Mouse (Mus musculus): ENCODE results near the gene 3110009E18Rik. TPM values are rescaled to one million over a fixed set of nuclear protein-coding genes. Genes with fewer than 3 reads are reported as not detected.

Gene 3110009E18Rik
- polyA plus RNA-seq, 1 experiment from 2014 or later = 21.6 TPM

DNA sequence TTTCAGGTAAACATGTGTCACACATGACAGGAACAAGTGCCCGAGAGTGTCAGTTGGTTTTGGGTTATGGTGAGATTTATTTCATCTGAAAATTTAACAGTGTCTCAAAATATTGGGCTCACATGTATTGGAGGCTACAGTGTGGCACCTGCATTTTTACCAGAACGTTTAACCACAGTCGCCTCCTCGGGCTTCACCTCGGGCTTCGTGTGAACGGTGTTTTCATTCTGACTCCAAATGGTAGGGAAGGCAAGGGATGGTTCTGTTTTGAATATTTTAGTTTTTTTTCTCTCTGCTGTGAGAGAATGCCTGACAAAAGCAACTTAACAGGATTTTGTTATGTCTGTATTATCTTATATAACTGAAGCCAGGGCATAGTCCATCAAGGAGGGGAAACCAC lies 47.7 kb downstream of the 3110009E18Rik start:
- Histone ChIP-seq H3K9me3 (no peaks in the 10 kb centered on the region), H3K4me3 (no peak overlapping the region), H3K36me3 (replicated peaks) (no peaks in the 10 kb centered on the region), H3K4me1 (no peaks in the 10 kb centered on the region), H3K27ac (no peak overlapping the region), H3K27me3 (ENCODE audit: poor library complexity, severe bottlenecking) (no peaks in the 10 kb centered on the region)
- no peak for DNase-seq (ENCODE audit: extremely low spot score, low spot score)
- WGBS = 91% methylated on average over 7 of the region's 7 CpGs

DNA sequence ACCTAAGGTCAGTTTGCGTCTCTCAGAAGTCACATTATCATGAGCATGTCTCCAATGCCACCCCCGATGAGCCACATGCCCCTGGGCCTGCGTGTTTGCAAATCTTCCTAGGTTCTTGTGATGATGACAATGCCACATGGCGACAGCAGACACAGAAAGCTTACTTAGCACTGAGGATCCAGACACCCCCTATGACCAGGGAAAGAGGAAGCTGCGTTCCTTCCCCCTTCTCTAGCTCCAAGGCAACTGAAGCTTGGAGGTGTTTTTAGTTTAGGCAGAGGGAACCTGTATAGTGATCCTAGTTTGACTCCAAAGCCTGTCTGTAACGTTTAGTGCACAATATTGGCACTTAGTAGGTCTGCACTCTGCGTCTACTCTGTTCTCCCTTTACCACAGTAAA lies 49.3 kb downstream of the 3110009E18Rik start:
- DNase-seq (ENCODE audit: extremely low spot score, low spot score) = no peak
- no peaks in the 10 kb centered on the region for H3K36me3 ChIP-seq (replicated peaks)
- no peaks in the 10 kb centered on the region for H3K27me3 ChIP-seq (ENCODE audit: poor library complexity, severe bottlenecking)
- H3K4me3 ChIP-seq = no peak overlapping the region
- no peak overlapping the region for H3K27ac ChIP-seq
- no peaks in the 10 kb centered on the region for H3K9me3 ChIP-seq
- 87% methylated on average over 7 of the region's 7 CpGs for WGBS
- H3K4me1 ChIP-seq = no peaks in the 10 kb centered on the region

DNA sequence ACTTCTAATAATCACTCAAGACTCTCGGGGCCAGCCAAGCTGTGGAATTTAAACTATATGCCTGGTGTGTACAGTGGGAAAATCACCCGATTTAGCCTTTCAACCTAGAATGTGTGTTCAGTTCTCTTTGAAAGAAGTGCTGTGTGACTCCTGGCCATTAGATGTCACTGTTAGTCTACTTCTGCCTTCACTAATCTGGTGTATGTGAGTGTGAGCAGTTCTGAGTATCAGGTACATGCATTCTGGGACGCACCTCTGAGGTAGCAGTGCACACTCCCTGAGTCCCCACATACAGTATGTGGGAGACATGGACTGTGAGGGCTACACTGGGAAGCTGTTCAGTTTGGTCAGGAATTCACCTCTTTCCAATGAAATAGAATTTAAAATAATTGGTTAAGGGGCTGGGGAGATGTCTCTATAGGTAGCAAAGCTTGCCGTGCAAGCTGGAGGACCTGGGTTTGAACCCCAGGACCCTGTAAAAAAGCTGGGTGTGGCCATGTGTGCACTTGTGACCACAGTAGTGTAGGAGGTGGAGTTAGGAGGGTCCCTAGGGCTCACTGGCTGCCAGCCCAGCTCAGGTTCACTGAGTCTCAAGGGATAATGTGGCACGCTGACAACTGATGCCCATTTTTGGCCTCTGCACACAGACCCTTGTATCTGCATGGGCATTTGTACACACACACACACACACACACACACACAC lies 51.0 kb downstream of the 3110009E18Rik start:
- Histone ChIP-seq H3K4me1 (0 out of 2 replicates have a peak, but pooled peaks cover 6% of the 10 kb centered on the region), H3K9me3 (no peaks in the 10 kb centered on the region), H3K27me3 (ENCODE audit: poor library complexity, severe bottlenecking) (no peaks in the 10 kb centered on the region), H3K4me3 (no peak overlapping the region), H3K27ac (no peak overlapping the region), H3K36me3 (replicated peaks) (no peaks in the 10 kb centered on the region)
- 75% methylated on average over 5 of the region's 5 CpGs for WGBS
- DNase-seq (ENCODE audit: extremely low spot score, low spot score) = no peak

DNA sequence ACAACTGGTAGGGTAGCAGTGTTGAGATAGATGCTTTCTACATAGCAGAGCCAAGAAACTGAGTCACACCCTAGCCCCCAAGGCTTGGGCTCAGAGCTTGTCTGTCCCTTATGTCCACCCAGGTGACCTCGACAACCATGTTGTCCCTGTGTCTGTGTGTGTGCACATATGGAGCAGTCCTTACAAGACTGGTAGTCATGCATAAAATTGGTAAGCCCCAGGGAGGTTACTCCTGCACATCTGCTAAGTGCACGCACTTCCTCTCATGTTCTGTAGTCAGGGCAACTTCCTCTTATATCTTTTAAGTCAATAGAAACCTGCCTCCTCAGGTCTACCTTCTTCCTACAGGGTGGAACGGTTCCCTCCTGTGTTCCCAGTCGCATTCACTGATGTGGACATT lies 54.0 kb downstream of the 3110009E18Rik start:
- Histone ChIP-seq H3K9me3 (no peaks in the 10 kb centered on the region), H3K27me3 (ENCODE audit: poor library complexity, severe bottlenecking) (no peaks in the 10 kb centered on the region), H3K4me1 (0 out of 2 replicates have a peak, but pooled peaks cover 6% of the 10 kb centered on the region), H3K36me3 (replicated peaks) (no peaks in the 10 kb centered on the region), H3K4me3 (no peak overlapping the region), H3K27ac (no peak overlapping the region)
- no peak for DNase-seq (ENCODE audit: extremely low spot score, low spot score)
- WGBS = 87% methylated on average over 4 of the region's 4 CpGs

DNA sequence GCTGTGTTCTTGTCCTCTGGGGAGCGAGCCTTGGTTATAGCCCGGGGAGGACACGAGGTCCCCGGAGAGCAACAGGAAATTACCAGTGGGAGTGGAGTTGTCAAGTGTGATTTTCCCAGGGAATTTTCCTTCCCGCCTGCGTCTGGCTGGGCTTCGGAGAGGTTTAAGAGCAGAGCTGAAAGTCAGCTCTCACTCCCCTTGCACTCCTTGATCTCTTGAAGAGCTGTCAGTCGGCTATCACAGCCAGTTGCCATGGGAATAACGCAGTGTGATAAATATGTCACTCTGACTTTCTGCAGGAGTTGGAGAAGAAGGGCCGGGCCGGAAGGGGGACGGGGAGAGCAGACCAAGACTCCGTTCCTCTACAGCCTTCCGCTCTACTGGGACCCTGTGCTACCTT lies 55.3 kb downstream of the 3110009E18Rik start:
- Histone ChIP-seq H3K27me3 (ENCODE audit: poor library complexity, severe bottlenecking) (no peaks in the 10 kb centered on the region), H3K27ac (no peak overlapping the region), H3K4me1 (0 out of 2 replicates have a peak, but pooled peaks cover 6% of the 10 kb centered on the region), H3K9me3 (no peaks in the 10 kb centered on the region), H3K36me3 (replicated peaks) (no peaks in the 10 kb centered on the region), H3K4me3 (no peak overlapping the region)
- no peak for DNase-seq (ENCODE audit: extremely low spot score, low spot score)
- WGBS = 76% methylated on average over 14 of the region's 14 CpGs

DNA sequence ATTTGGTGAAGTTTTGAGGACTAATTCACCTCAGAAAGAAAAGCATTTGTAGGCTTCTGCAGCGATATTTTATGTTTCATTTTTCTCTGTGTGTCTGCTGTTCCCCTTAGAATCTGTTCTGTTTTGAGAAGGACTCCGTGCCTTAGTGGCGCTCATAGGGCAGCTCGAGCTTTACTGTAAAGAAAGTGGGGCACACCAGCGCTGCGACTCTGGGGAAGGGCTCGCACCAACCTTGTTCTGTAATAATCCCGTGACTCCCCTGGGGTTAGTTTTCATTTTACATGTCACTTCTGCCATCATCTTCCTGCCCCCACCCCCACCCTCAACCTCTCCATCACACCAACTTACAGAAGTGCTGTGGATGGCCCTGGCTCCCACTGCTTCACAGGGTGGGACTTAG lies 56.2 kb downstream of the 3110009E18Rik start:
- DNase-seq (ENCODE audit: extremely low spot score, low spot score) = no peak
- no peaks in the 10 kb centered on the region for H3K27me3 ChIP-seq (ENCODE audit: poor library complexity, severe bottlenecking)
- no peaks in the 10 kb centered on the region for H3K9me3 ChIP-seq
- no peak overlapping the region for H3K27ac ChIP-seq
- H3K4me1 ChIP-seq = 0 out of 2 replicates have a peak, but pooled peaks cover 6% of the 10 kb centered on the region
- no peak overlapping the region for H3K4me3 ChIP-seq
- WGBS = 93% methylated on average over 8 of the region's 8 CpGs
- H3K36me3 ChIP-seq (replicated peaks) = no peaks in the 10 kb centered on the region

DNA sequence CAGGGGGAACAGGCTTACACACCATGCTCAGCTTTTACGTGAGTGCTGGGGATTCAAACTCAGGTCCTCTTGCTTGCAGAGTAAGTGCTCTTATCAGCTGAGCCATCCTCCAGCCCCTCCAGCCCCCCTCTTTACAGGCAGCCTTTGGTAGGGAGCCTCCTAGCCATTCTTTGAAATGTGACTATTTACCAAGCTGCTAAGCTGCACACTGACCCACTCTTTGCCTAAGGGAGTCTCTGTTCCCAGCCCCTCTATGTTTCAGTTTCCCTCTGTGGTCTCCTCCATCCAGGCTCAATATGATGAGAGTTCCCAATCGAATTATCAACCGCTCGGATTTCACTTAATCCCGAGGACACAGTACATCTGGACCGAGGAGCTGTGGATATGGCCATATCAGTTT lies 65.2 kb downstream of the 3110009E18Rik start:
- 36% methylated on average over 6 of the region's 6 CpGs for WGBS
- no peak for DNase-seq (ENCODE audit: extremely low spot score, low spot score)
- H3K27me3 ChIP-seq (ENCODE audit: poor library complexity, severe bottlenecking) = no peaks in the 10 kb centered on the region
- H3K36me3 ChIP-seq (replicated peaks) = no peaks in the 10 kb centered on the region
- H3K27ac ChIP-seq = no peak overlapping the region
- no peaks in the 10 kb centered on the region for H3K9me3 ChIP-seq
- H3K4me1 ChIP-seq = peaks cover 19% of the 10 kb centered on the region
- H3K4me3 ChIP-seq = no peak overlapping the region

DNA sequence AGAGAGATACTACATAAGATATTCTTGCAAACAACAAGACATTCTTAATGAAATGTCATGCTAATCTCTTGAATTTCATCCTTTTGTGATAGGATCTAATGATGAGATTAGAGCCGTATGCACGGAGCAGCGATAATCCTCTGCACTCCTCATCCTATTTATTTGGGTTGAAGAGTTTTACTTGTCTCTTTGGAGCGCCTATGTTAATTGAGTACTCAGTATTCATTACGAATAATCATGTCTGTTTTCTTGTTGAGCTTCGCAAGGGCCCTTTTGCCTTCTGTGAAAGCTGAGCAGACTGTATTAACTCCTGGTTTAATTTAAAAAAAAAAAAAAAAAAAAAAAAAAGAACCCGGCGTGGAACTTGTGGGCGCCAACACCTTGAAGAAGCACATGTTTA lies 65.7 kb downstream of the 3110009E18Rik start:
- Histone ChIP-seq H3K27ac (no peak overlapping the region), H3K4me1 (peaks cover 19% of the 10 kb centered on the region), H3K4me3 (no peak overlapping the region), H3K9me3 (no peaks in the 10 kb centered on the region), H3K27me3 (ENCODE audit: poor library complexity, severe bottlenecking) (no peaks in the 10 kb centered on the region), H3K36me3 (replicated peaks) (no peaks in the 10 kb centered on the region)
- DNase-seq (ENCODE audit: extremely low spot score, low spot score) = no peak
- WGBS = 30% methylated on average over 9 of the region's 9 CpGs

DNA sequence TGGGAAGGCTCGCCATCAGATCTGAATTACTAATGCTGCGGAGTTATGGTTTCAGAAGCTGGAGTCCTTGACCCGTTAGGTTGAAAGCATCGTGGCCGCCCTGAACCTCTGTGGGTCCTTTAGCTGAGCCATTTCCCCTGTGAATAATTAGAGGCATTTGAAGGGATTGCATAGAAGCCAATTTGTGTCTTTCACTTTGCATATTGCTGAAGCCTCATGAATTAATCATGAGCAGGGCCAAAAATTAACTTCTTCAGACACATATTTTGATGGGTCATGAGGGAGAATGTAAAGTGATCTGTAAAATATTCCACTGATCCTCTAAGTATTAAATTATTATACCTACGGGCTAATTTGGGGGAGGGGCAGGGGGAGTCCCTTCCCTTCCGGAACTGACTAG lies 66.1 kb downstream of the 3110009E18Rik start:
- Histone ChIP-seq H3K36me3 (replicated peaks) (no peaks in the 10 kb centered on the region), H3K27ac (no peak overlapping the region), H3K9me3 (no peaks in the 10 kb centered on the region), H3K4me3 (no peak overlapping the region), H3K27me3 (ENCODE audit: poor library complexity, severe bottlenecking) (no peaks in the 10 kb centered on the region), H3K4me1 (peaks cover 19% of the 10 kb centered on the region)
- 52% methylated on average over 7 of the region's 7 CpGs for WGBS
- DNase-seq (ENCODE audit: extremely low spot score, low spot score) = no peak

DNA sequence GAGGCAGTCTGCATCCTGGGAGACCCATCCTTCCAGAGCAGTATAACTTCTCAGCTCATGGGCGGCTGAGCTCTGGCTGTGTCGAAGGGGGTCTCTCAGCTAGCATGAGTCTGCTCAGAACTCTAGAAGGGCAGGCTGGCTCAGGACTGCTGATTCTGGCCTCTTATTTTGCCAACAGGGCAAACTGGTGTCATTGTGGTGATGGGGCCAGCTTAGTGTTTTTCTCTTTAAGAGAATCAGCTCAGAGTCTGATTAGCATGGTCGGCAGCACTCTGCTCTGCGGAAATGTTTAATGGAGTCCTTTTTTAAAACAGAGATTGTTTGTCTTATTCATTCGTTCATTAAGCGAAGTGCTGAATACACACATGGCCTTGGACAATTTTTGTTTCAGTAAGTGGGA lies 68.2 kb downstream of the 3110009E18Rik start:
- H3K9me3 ChIP-seq = no peaks in the 10 kb centered on the region
- H3K4me3 ChIP-seq = no peak overlapping the region
- 92% methylated on average over 6 of the region's 6 CpGs for whole genome bisulfite sequencing
- no peak overlapping the region for H3K27ac ChIP-seq
- peaks cover 19% of the 10 kb centered on the region for H3K4me1 ChIP-seq
- H3K27me3 ChIP-seq (ENCODE audit: poor library complexity, severe bottlenecking) = no peaks in the 10 kb centered on the region
- H3K36me3 ChIP-seq (replicated peaks) = no peaks in the 10 kb centered on the region
- no peak for DNase-seq (ENCODE audit: extremely low spot score, low spot score)

DNA sequence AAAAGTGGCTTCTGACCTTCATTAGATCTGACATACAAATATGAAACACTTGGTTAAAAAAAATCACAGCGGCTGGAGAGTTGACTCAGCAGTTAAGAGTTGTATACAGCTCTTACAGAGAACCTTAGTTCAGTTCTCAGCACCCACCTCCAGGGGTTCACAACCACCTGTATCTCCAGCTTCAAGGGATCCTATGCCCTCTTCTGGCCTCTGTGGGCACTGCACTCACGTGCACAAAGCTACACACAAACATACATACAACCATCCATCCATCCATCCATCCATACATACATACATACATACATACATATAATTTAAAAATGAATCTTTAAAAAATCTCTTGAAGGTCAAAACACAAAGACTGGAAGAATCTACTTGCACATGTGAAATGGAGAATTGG lies 69.3 kb downstream of the 3110009E18Rik start:
- no peak for DNase-seq (ENCODE audit: extremely low spot score, low spot score)
- H3K36me3 ChIP-seq (replicated peaks) = no peaks in the 10 kb centered on the region
- no peaks in the 10 kb centered on the region for H3K9me3 ChIP-seq
- H3K4me3 ChIP-seq = no peak overlapping the region
- peaks cover 19% of the 10 kb centered on the region for H3K4me1 ChIP-seq
- 91% methylated on average over 2 of the region's 2 CpGs for WGBS
- H3K27me3 ChIP-seq (ENCODE audit: poor library complexity, severe bottlenecking) = no peaks in the 10 kb centered on the region
- H3K27ac ChIP-seq = no peak overlapping the region

DNA sequence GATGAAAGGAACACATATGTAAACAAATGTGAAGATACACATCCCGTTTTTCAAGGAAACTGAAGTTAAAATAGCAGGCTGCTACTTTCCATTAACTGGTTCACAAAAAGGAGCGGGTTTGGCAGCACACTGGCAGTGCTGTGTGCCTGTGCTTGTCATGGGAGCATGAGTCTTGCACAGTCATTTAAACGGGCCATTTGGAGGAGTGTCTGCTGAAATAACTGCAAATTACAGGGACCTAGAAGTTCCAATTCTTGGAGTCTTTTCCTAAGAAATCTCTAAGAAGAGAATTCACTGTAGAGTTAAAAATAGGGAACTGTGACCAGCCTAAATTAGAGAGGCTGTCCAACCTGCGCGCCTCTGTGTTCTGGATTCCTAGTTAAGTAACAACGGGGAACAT lies 70.0 kb downstream of the 3110009E18Rik start:
- H3K4me1 ChIP-seq = peaks cover 21% of the 10 kb centered on the region

DNA sequence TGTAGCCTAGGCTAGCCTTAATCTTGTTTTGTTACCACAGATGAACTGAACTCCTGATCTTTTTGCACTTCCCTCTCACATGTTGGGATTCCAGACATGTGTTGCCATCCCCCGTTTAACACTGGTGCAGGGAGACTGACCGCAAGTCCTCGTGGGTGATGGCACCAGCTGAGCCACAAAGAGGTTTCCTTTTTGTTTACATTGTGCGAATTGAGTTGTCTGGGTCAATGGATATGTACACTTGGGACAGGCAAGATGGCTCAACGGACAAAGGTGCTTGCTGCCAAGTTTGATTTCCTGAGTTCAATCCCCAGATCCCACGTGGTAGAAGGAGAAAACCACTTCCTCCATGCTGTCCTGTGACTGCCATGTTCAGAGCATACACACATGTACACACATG lies 71.3 kb downstream of the 3110009E18Rik start:
- 88% methylated on average over 6 of the region's 6 CpGs for WGBS
- H3K36me3 ChIP-seq (replicated peaks) = no peaks in the 10 kb centered on the region
- H3K27ac ChIP-seq = no peak overlapping the region
- peaks cover 9% of the 10 kb centered on the region; the same call in 1 of the 2 replicates for H3K4me1 ChIP-seq
- no peaks in the 10 kb centered on the region for H3K9me3 ChIP-seq
- H3K4me3 ChIP-seq = no peak overlapping the region
- no peak for DNase-seq (ENCODE audit: extremely low spot score, low spot score)
- no peaks in the 10 kb centered on the region for H3K27me3 ChIP-seq (ENCODE audit: poor library complexity, severe bottlenecking)

More for the DNA sequence above, 70.0 kb downstream of the 3110009E18Rik start:
- no peak overlapping the region for H3K4me3 ChIP-seq
- WGBS = 96% methylated on average over 6 of the region's 6 CpGs
- no peak for DNase-seq (ENCODE audit: extremely low spot score, low spot score)
- H3K36me3 ChIP-seq (replicated peaks) = no peaks in the 10 kb centered on the region
- H3K27ac ChIP-seq = no peak overlapping the region
- no peaks in the 10 kb centered on the region for H3K9me3 ChIP-seq
- H3K27me3 ChIP-seq (ENCODE audit: poor library complexity, severe bottlenecking) = no peaks in the 10 kb centered on the region

All from forebrain, embryonic 10.5 days (tissue).